Mouse (Mus musculus) heart, embryonic 14.5 days (tissue): Measurements from ENCODE around the gene Vmn1r211. TPM values are rescaled to one million over a fixed set of nuclear protein-coding genes. Genes with fewer than 3 reads are reported as not detected.
"Not testable (repeated sequence)": the region's sequence is repeated elsewhere in the genome, so short reads cannot be mapped to it uniquely, and the experiment has no call there.

ENCODE experiments used
- ATAC-seq: fragments of 200-750 bp; cut with Nextera tagmentation; 2 replicates; pipeline ENCODE4 v1.8.0; 2017; ENCODE audit warnings: low read depth, moderate TSS enrichment; ENCODE audit not compliant: insufficient number of reproducible peaks, insufficient read depth, low FRiP score
- H3K27ac ChIP-seq, 2 experiments: fragments of 200-500 bp in 1 of 2; fragments of 300-500 bp in 1 of 2; sonication (generic) in 1 of 2; replicated peaks in 1 of 2; 2 replicates each; pipeline ENCODE4 v1.5.1; 2012 to 2014; ENCODE audit warnings: low read depth in 2 of 2, low read length in 2 of 2, control low read depth in 1 of 2, mild to moderate bottlenecking in 1 of 2, mixed read lengths in 1 of 2; ENCODE audit not compliant: control insufficient read depth in 1 of 2, insufficient read depth in 1 of 2
- H3K27me3 ChIP-seq: fragments of 300-500 bp; sonication (generic); 2 replicates; pipeline ENCODE4 v1.6.1; 2014; ENCODE audit warnings: mild to moderate bottlenecking, low read length, control low read depth; ENCODE audit not compliant: control insufficient read depth, insufficient read depth
- H3K36me3 ChIP-seq: fragments of 300-500 bp; sonication (generic); 2 replicates; pipeline ENCODE4 v1.6.1; 2014; ENCODE audit warnings: mild to moderate bottlenecking, control low read depth, low read length, mixed read lengths; ENCODE audit not compliant: control insufficient read depth, insufficient read depth
- H3K4me1 ChIP-seq, 2 experiments: fragments of 200-500 bp in 1 of 2; fragments of 300-500 bp in 1 of 2; sonication (generic) in 1 of 2; 2 replicates each; pipeline ENCODE4 v1.6.1; 2012 to 2014; ENCODE audit warnings: low read length in 2 of 2, control low read depth in 1 of 2, mixed read lengths in 1 of 2; ENCODE audit not compliant: control insufficient read depth in 2 of 2, insufficient read depth in 2 of 2
- H3K4me2 ChIP-seq: fragments of 300-500 bp; sonication (generic); 2 replicates; pipeline ENCODE4 v1.6.1; 2014; ENCODE audit warnings: mild to moderate bottlenecking, low read length
- H3K4me3 ChIP-seq, 2 experiments: fragments of 200-500 bp in 1 of 2; fragments of 300-500 bp in 1 of 2; sonication (generic) in 1 of 2; 2 replicates each; pipeline ENCODE4 v1.5.1; 2012 to 2014; ENCODE audit warnings: low read length in 2 of 2, mild to moderate bottlenecking in 2 of 2, control low read depth in 1 of 2, low read depth in 1 of 2, moderate library complexity in 1 of 2; ENCODE audit not compliant: control insufficient read depth in 1 of 2, insufficient read depth in 1 of 2
- H3K9ac ChIP-seq: fragments of 300-500 bp; sonication (generic); 2 replicates; pipeline ENCODE4 v1.6.1; 2014; ENCODE audit warnings: mild to moderate bottlenecking, low read length
- H3K9me3 ChIP-seq: fragments of 300-500 bp; sonication (generic); 2 replicates; pipeline ENCODE4 v1.6.1; 2016; ENCODE audit warnings: low read length, control low read depth; ENCODE audit not compliant: control insufficient read depth
- WGBS: fragments of 180-500 bp; shearing (Covaris S2); extraction: QIAGEN DNeasy Blood & Tissue Kit; methylation state at CpG from one replicate; pipeline ENCODE4 v1.1.7; 2014; 5-methylcytosine and 5-hydroxymethylcytosine counted together
- polyA plus RNA-seq: library from polyadenylated mRNA; unstranded; fragments of >200 nt; fragmentation: Nextera tagmentation; extraction: Ambion mirVana; gene quantifications from 2 replicates; pipeline ENCODE4 v1.2.1, GENCODE M21; 2014

Gene Vmn1r211
- polyA plus RNA-seq, 1 experiment from 2014 or later, result not detected

- H3K36me3 ChIP-seq, H3K4me1 ChIP-seq, H3K27me3 ChIP-seq, H3K4me3 ChIP-seq, ATAC-seq, H3K27ac ChIP-seq, H3K9ac ChIP-seq, H3K9me3 ChIP-seq, H3K4me2 ChIP-seq: not testable (repeated sequence)
- WGBS, result 76% methylated on average over 1 of the region's 1 CpGs
Measured at GRCm38 (mm10) chr13:22821601-22822000, 35.8 kb downstream of the Vmn1r211 start.

GRCm38 (mm10) chr13:22809582-22809981 lies 47.8 kb downstream of the Vmn1r211 start, which contains the start of gene Vmn1r209:
Gene Vmn1r209 (minus strand): TSS chr13:22809682.
- ATAC-seq, H3K9me3 ChIP-seq, H3K4me3 ChIP-seq, H3K36me3 ChIP-seq, H3K4me1 ChIP-seq, H3K27ac ChIP-seq, H3K27me3 ChIP-seq, H3K9ac ChIP-seq, H3K4me2 ChIP-seq: not testable (repeated sequence)

Other genes starting within 250 kb of the Vmn1r211 start
- not detected in 2 replicates for gene Vmn1r206, start 233.3 kb downstream of the Vmn1r211 start, polyA plus RNA-seq
- gene Vmn1r207-ps, start 127.9 kb downstream of the Vmn1r211 start, polyA plus RNA-seq, result not detected in 2 replicates
- gene Vmn1r208, start 80.2 kb downstream of the Vmn1r211 start, polyA plus RNA-seq, result not detected in 2 replicates
- gene Vmn1r209, start 47.9 kb downstream of the Vmn1r211 start, polyA plus RNA-seq, result not detected in 2 replicates
- not detected in 2 replicates for gene Vmn1r210, start 26.2 kb downstream of the Vmn1r211 start, polyA plus RNA-seq
- not detected in 2 replicates for gene Vmn1r212, start 26.6 kb upstream of the Vmn1r211 start, polyA plus RNA-seq
- gene Vmn1r213, start 150.1 kb upstream of the Vmn1r211 start, polyA plus RNA-seq, result not detected in 2 replicates
- not detected in 2 replicates for gene Vmn1r214, start 172.9 kb upstream of the Vmn1r211 start, polyA plus RNA-seq
- not detected in 2 replicates for gene Vmn1r215, start 210.5 kb upstream of the Vmn1r211 start, polyA plus RNA-seq